Mouse (Mus musculus): ENCODE measurements around the gene Btf3. TPM values are rescaled to one million over a fixed set of nuclear protein-coding genes. Genes with fewer than 3 reads are reported as not detected.
A peak's percentile ranks its signal among the peaks of the same experiment; 100 is the strongest.

Gene Btf3
- polyA plus RNA-seq, 1 experiment from 2014 or later, result 746 TPM

DNA sequence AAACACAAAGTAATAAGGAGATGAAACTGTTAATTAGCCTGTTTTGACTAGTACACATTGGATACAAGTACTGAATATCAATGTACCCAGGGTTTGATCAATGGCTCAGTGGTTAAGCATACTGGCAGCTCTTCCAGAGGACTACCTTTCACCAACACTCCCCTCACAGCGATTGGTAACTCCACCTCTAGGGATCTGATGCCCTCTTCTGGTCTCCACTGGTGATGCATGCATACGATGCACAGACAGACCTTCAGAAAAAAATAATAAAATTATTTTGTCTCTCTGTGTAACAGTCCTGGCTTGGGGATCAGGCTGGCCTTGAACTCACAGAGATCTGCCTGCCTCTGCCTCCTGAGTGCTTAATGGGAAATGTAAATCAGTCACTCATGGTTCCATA, 15.3 kb upstream of the Btf3 start:
- H3K27me3 ChIP-seq (ENCODE audit: insufficient read depth, low read length), result no peaks in the 10 kb centered on the region
- no peaks in the 10 kb centered on the region for H3K4me1 ChIP-seq (ENCODE audit: insufficient read depth)
- ATAC-seq (ENCODE audit: insufficient read depth), result no peak
- no peak overlapping the region for H3K4me3 ChIP-seq (ENCODE audit: low read depth, low read length)
- DNase-seq, result peak; percentile 34
- no peak overlapping the region for H3K27ac ChIP-seq (ENCODE audit: low read depth)
- no peak overlapping the region for H3K4me2 ChIP-seq
- no peaks in the 10 kb centered on the region for H3K36me3 ChIP-seq (ENCODE audit: insufficient read depth)
- H3K9ac ChIP-seq, result no peak overlapping the region
- peak; percentile 40; the same call in 1 of the 2 replicates for TF ChIP-seq CTCF (IDR thresholded peaks at IDR 0.05; ENCODE audit: low read depth)
- whole genome bisulfite sequencing, result 62% methylated on average over 2 of the region's 2 CpGs
- no peaks in the 10 kb centered on the region for H3K9me3 ChIP-seq (ENCODE audit: low read depth, low read length)

DNA sequence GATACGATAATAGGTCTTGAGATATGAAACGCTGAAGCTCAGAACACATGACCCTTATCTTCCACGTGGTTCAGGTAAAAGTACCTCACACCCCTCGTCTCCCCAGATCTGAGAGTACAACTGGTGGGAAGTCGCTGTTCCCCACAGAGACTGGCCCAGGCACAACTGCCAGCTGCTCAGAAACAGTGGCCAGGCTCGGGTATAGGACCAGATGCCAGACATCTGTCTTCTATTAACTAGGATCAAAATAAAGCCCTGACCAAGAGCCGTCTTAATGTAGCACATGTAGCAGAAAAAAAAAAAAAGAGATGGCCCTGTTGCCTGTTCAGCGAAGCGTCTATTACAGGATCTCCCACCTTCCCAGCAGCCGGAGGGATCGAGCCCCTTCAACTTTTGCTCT, 8.2 kb upstream of the Btf3 start:
- Histone ChIP-seq H3K27ac (ENCODE audit: low read depth) (no peak overlapping the region), H3K4me3 (ENCODE audit: low read depth, low read length) (no peak overlapping the region), H3K36me3 (ENCODE audit: insufficient read depth) (no peaks in the 10 kb centered on the region), H3K27me3 (ENCODE audit: insufficient read depth, low read length) (no peaks in the 10 kb centered on the region), H3K9me3 (ENCODE audit: low read depth, low read length) (no peaks in the 10 kb centered on the region), H3K9ac (no peak overlapping the region), H3K4me1 (ENCODE audit: insufficient read depth) (no peaks in the 10 kb centered on the region), H3K4me2 (no peak overlapping the region)
- DNase-seq, result no peak
- TF ChIP-seq CTCF (IDR thresholded peaks at IDR 0.05; ENCODE audit: low read depth), result no peak
- WGBS, result 83% methylated on average over 11 of the region's 11 CpGs
- ATAC-seq (ENCODE audit: insufficient read depth), result no peak

DNA sequence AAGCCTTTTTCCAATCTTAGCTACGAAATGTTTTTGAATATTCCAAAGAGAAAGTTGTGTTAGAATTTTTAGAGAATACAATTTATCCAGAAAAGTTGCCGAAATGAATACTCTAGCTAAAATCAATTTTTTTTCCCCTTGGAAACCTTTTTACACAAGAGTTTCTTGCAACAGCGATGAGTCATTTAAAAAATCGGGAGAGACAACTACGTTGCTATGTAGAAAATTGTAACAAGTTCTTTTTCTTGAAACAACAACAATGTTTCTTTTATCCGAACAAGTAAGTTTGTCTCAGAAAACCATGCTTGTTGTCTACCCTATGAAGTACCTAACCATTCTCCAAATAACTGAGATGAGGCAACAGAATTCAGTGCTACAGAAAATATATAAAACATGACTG, 1.1 kb upstream of the Btf3 start:
- WGBS, result 88% methylated on average over 6 of the region's 6 CpGs
- Histone ChIP-seq H3K27ac (ENCODE audit: low read depth) (no peak overlapping the region), H3K4me3 (ENCODE audit: low read depth, low read length) (no peak overlapping the region), H3K36me3 (ENCODE audit: insufficient read depth) (peaks cover 21% of the 10 kb centered on the region), H3K27me3 (ENCODE audit: insufficient read depth, low read length) (no peaks in the 10 kb centered on the region), H3K9ac (no peak overlapping the region), H3K4me1 (ENCODE audit: insufficient read depth) (no peaks in the 10 kb centered on the region), H3K4me2 (peak overlapping the region; percentile 90), H3K9me3 (ENCODE audit: low read depth, low read length) (no peaks in the 10 kb centered on the region)
- no peak for ATAC-seq (ENCODE audit: insufficient read depth)
- no peak for TF ChIP-seq CTCF (IDR thresholded peaks at IDR 0.05; ENCODE audit: low read depth)
- DNase-seq, result no peak

DNA sequence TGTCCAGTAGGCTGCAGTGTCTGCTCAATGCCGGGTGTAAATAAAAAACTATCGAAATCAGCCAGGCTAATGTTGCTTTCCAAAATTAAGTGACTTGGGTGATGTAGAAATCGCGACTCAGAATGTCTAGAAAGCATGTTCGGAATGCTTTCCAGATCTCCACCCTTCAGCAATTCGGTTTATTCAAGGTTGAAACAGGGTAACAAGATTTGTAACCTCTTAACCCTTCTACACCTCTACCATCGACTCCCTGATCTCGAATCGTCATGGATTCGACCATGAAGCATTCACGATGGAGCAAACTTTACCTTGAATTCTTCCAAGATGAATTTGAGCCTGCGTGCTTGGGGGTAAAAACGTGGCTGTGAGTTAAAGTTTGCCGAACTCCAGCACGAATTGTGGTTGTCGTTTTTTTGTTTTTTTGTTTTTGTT, 456 bp upstream of the Btf3 start:
- Histone ChIP-seq H3K9me3 (ENCODE audit: low read depth, low read length) (no peaks in the 10 kb centered on the region), H3K9ac (peak overlapping the region; percentile 98), H3K4me3 (ENCODE audit: low read depth, low read length) (peak overlapping the region; percentile 99), H3K36me3 (ENCODE audit: insufficient read depth) (peaks cover 27% of the 10 kb centered on the region), H3K27me3 (ENCODE audit: insufficient read depth, low read length) (no peaks in the 10 kb centered on the region), H3K27ac (ENCODE audit: low read depth) (peak overlapping the region; percentile 94), H3K4me2 (peak overlapping the region; percentile 90), H3K4me1 (ENCODE audit: insufficient read depth) (no peaks in the 10 kb centered on the region)
- no peak for DNase-seq
- peak; percentile 13; the same call in 1 of the 2 replicates for ATAC-seq (ENCODE audit: insufficient read depth)
- 2% methylated on average over 16 of the region's 16 CpGs for WGBS
- no peak for TF ChIP-seq CTCF (IDR thresholded peaks at IDR 0.05; ENCODE audit: low read depth)

DNA sequence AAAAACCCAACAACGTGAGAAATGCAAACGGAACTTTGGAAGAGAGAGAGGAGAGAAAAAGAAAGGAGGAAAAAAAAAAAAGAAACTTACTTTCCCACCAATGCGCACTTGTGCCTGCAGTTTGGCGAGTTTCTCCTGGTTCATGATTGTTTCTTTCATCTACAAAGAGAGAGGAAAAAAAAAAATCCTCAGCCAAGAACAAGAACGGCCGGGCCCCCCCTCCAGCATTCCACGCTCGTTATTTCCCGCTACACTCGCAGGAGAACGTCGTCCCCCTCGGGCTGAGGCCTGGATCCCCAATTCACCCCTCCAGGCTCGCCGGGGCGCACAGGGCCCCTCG, 696 bp downstream of the Btf3 start:
- Histone ChIP-seq H3K4me2 (peak overlapping the region; percentile 87), H3K36me3 (ENCODE audit: insufficient read depth) (peaks cover 39% of the 10 kb centered on the region), H3K27ac (ENCODE audit: low read depth) (peak overlapping the region; percentile 94), H3K4me3 (ENCODE audit: low read depth, low read length) (peak overlapping the region; percentile 99), H3K27me3 (ENCODE audit: insufficient read depth, low read length) (no peaks in the 10 kb centered on the region), H3K9me3 (ENCODE audit: low read depth, low read length) (no peaks in the 10 kb centered on the region), H3K4me1 (ENCODE audit: insufficient read depth) (no peaks in the 10 kb centered on the region), H3K9ac (peak overlapping the region; percentile 98)
- TF ChIP-seq CTCF (IDR thresholded peaks at IDR 0.05; ENCODE audit: low read depth), result no peak
- no peak for ATAC-seq (ENCODE audit: insufficient read depth)
- under 1% methylated on average over 17 of the region's 17 CpGs for WGBS
- DNase-seq, result peak; percentile 46

DNA sequence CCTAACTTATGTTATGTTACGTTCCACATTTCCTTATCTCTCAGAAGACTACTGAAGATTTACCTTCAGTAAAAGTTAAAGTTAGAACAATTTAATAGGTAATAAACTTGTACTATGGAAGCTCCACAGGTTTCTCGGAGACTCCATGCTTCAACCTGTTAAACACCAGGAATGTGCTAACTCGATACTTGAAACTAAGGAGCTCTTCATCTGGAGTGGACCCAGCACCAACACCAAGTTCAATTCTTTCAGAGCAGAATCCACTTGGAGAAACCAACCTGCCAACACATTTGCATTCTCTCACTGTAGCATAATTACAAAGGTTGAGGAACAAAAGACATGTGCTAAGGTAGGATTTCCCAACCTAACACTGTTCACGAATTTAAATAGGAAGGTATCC, 1.7 kb downstream of the Btf3 start:
- 0 out of 2 replicates have a peak overlapping the region, but pooled peaks have one; percentile 13 for H3K9ac ChIP-seq
- 53% methylated on average over 4 of the region's 4 CpGs for WGBS
- H3K36me3 ChIP-seq (ENCODE audit: insufficient read depth), result peaks cover 49% of the 10 kb centered on the region
- DNase-seq, result no peak
- no peak for TF ChIP-seq CTCF (IDR thresholded peaks at IDR 0.05; ENCODE audit: low read depth)
- peak overlapping the region; percentile 99 for H3K4me3 ChIP-seq (ENCODE audit: low read depth, low read length)
- peak overlapping the region; percentile 87 for H3K4me2 ChIP-seq
- H3K4me1 ChIP-seq (ENCODE audit: insufficient read depth), result no peaks in the 10 kb centered on the region
- ATAC-seq (ENCODE audit: insufficient read depth), result no peak
- no peaks in the 10 kb centered on the region for H3K27me3 ChIP-seq (ENCODE audit: insufficient read depth, low read length)
- no peaks in the 10 kb centered on the region for H3K9me3 ChIP-seq (ENCODE audit: low read depth, low read length)
- no peak overlapping the region for H3K27ac ChIP-seq (ENCODE audit: low read depth)

DNA sequence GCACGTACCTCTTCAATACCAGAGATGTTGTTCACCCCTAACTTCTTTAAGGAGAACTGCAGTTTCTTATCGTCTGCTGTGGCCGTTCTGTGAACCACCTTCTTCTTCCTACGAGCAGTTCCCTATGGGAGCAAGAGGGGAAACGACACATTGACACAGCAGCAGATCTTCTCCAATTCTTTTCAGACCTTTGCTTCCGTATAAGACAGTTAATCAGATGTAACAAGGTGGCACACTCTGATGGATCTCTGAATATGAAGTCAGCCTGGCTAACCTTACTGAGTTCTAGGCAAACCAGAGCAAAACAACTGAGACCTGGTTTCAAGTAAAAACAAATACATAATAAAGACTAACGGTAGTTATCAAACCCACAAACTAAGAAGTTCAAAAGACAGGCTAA, 3.2 kb downstream of the Btf3 start:
- Histone ChIP-seq H3K9me3 (ENCODE audit: low read depth, low read length) (no peaks in the 10 kb centered on the region), H3K4me1 (ENCODE audit: insufficient read depth) (no peaks in the 10 kb centered on the region), H3K27ac (ENCODE audit: low read depth) (no peak overlapping the region), H3K4me2 (no peak overlapping the region), H3K9ac (no peak overlapping the region), H3K27me3 (ENCODE audit: insufficient read depth, low read length) (no peaks in the 10 kb centered on the region), H3K4me3 (ENCODE audit: low read depth, low read length) (no peak overlapping the region), H3K36me3 (ENCODE audit: insufficient read depth) (peaks cover 61% of the 10 kb centered on the region)
- no peak for TF ChIP-seq CTCF (IDR thresholded peaks at IDR 0.05; ENCODE audit: low read depth)
- 68% methylated on average over 7 of the region's 7 CpGs for WGBS
- ATAC-seq (ENCODE audit: insufficient read depth) (no peak), DNase-seq (no peak)

DNA sequence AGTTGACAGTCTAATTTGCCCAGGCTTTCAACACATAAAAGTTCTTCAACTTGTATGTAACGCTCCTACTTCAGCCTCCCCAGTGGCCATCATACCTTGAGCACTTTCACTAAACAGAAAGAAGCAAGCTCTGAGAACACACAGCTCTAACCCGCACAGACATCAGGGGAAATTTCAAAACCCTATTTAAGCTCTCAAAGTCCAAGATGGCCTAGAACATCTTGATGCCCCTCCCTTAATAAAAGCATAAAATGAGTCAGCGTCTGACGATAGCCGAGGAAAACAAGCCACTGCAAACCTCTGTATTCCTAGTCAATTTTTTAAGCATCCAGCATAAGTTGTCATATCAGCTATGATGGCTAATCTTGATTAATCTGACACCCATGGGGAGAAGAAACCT, 5.2 kb downstream of the Btf3 start:
- WGBS, result 92% methylated on average over 5 of the region's 5 CpGs
- Histone ChIP-seq H3K27me3 (ENCODE audit: insufficient read depth, low read length) (no peaks in the 10 kb centered on the region), H3K4me1 (ENCODE audit: insufficient read depth) (0 out of 2 replicates have a peak, but pooled peaks cover 5% of the 10 kb centered on the region), H3K4me2 (no peak overlapping the region), H3K36me3 (ENCODE audit: insufficient read depth) (peaks cover 68% of the 10 kb centered on the region), H3K27ac (ENCODE audit: low read depth) (no peak overlapping the region), H3K9me3 (ENCODE audit: low read depth, low read length) (no peaks in the 10 kb centered on the region), H3K9ac (no peak overlapping the region), H3K4me3 (ENCODE audit: low read depth, low read length) (no peak overlapping the region)
- DNase-seq (no peak), ATAC-seq (ENCODE audit: insufficient read depth) (no peak)
- no peak for TF ChIP-seq CTCF (IDR thresholded peaks at IDR 0.05; ENCODE audit: low read depth)
